Mouse (Mus musculus): ENCODE results near the gene Lgi4.

DNA sequence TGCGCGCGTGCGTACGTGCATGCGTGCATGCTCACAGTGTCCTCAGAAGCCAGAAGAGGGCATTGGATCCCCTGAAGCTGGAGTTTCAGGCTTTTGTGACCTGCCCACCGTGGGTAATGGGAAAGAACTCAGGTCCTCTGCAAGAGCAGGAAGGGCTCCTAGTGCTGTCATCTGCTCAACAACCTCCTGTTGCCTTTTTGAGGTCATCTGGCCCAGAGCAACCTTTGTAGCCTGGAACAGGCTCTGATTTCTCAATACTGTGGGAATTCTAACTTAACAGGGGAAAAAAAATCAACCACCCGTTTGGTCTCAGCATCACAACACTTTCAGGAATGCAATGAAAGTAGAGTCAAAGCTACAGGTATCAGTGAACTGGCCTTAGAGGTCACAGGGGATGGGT is 20.5 kb downstream of the Lgi4 start:
- TF ChIP-seq CTCF (IDR thresholded peaks at IDR 0.05; ENCODE audit: low read depth, low read length) (no peak), TAL1 (conservative IDR thresholded peaks at IDR 0.05; ENCODE audit: low read depth, low read length) (no peak)
